Mouse (Mus musculus) MEL (cell line): ENCODE data around the gene Tatdn3.

ENCODE experiments used
- BHLHE40 ChIP-seq: IDR thresholded peaks from 2 replicates; pipeline ENCODE4 v1.6.1; 2012; ENCODE audit warnings: low read depth, mild to moderate bottlenecking, inconsistent platforms, low read length, improper control_type of control experiment, borderline replicate concordance
- EP300 ChIP-seq, 2 experiments: IDR thresholded peaks; 2 replicates each; pipeline ENCODE4 v1.6.1; 2011; ENCODE audit warnings: improper control_type of control experiment in 2 of 2, low read length in 2 of 2, low read depth in 1 of 2, mild to moderate bottlenecking in 1 of 2
- MEF2A ChIP-seq: IDR thresholded peaks from 2 replicates; pipeline ENCODE4 v1.6.1; 2014; ENCODE audit warnings: low read depth, mild to moderate bottlenecking, inconsistent platforms, low read length, improper control_type of control experiment; ENCODE audit not compliant: poor library complexity, insufficient replicate concordance, severe bottlenecking; ENCODE audit errors: extremely low read depth
- POLR2A ChIP-seq, 2 experiments: IDR thresholded peaks; 2 replicates each; pipeline ENCODE4 v1.6.1; 2011 to 2012; ENCODE audit warnings: low read length in 2 of 2, mild to moderate bottlenecking in 2 of 2, control low read depth in 1 of 2, improper control_type of control experiment in 1 of 2, low read depth in 1 of 2, moderate library complexity in 1 of 2; ENCODE audit not compliant: control insufficient read depth in 1 of 2, insufficient read depth in 1 of 2, poor library complexity in 1 of 2
- RAD21 ChIP-seq: IDR thresholded peaks from 2 replicates; pipeline ENCODE4 v1.6.1; 2011; ENCODE audit warnings: mild to moderate bottlenecking, low read depth, low read length, improper control_type of control experiment
- UBTF ChIP-seq: IDR thresholded peaks from 2 replicates; pipeline ENCODE4 v1.6.1; 2012; ENCODE audit warnings: low read depth, mild to moderate bottlenecking, inconsistent platforms, low read length, improper control_type of control experiment, moderate library complexity, borderline replicate concordance; ENCODE audit not compliant: insufficient read depth
- USF1 ChIP-seq: IDR thresholded peaks from 2 replicates; pipeline ENCODE4 v1.6.1; 2014; ENCODE audit warnings: low read depth, mild to moderate bottlenecking, inconsistent platforms, low read length, improper control_type of control experiment, moderate library complexity
- ZMIZ1 ChIP-seq: IDR thresholded peaks from 2 replicates; pipeline ENCODE4 v1.6.1; 2012; ENCODE audit warnings: low read depth, mild to moderate bottlenecking, inconsistent platforms, low read length, improper control_type of control experiment, moderate library complexity

DNA sequence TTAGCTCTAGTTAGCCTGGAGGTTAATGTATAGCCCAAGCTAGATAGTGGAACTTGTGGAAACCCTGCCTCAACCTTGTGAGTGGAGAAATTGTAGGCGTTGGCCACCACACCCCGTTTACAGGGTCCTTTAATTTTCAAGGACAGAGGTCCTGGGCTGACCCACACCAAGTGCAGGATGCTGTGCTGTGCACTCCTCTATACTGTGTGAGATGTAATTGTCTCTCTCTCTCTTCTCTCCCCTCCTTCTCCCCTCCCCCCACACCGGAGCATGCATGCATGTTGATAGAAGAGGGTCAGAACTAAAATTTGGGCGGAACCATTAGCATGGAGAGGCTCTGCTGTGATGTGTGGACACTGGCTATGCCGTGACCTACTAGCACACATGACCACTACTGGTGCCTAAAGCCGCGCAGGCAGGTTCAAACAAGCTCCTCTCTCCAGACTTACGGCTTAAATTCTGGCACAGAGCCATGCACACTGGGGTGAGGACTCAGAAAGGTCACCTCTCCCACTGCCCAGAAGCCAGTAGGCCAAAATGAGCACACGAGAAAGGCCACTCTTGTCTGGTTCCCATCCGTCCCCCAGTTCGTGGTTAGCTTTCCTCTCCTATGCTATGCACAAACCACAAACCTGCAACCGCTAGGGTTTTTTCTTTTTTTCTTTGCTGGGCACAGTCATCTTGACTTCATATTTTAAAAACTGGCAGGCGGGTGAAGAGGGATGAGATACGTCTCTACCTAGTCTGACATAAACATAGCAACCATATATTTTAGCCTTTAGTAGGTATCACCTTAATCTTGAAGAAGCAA lies 34.3 kb upstream of the Tatdn3 start:
- TF ChIP-seq RAD21 (no peak), BHLHE40 (no peak), UBTF (no peak), POLR2A (IDR thresholded peaks at IDR 0.05; ENCODE audit: control insufficient read depth in 1 of 2, insufficient read depth in 1 of 2, low read depth in 1 of 2, low read length in 2 of 2, poor library complexity in 1 of 2) (no peak), MEF2A (no peak), ZMIZ1 (no peak), USF1 (no peak), EP300 (IDR thresholded peaks at IDR 0.05; ENCODE audit: low read depth in 1 of 2, low read length in 2 of 2) (no peak)
